Mouse (Mus musculus): ENCODE results near the gene Sept5.

- TF ChIP-seq POLR2A (IDR thresholded peaks at IDR 0.05; ENCODE audit: control insufficient read depth, low read depth, low read length) (no peak), CTCF (IDR thresholded peaks at IDR 0.05; ENCODE audit: control insufficient read depth, insufficient read depth, insufficient replicate concordance, low read depth, low read length) (no peak)
Observed at GRCm38 (mm10) chr16:18636401-18636800, 6.6 kb upstream of the Sept5 start.
